Mouse (Mus musculus) lung, postnatal 25 days (tissue): Measurements from ENCODE around the gene Zswim8.

Experiments
- DNase-seq: peaks from one replicate; pipeline ENCODE4 v3.0.0; 2022; ENCODE audit warnings: low spot score

Zswim8 gene

GRCm38 (mm10) chr14:20707201-20708190 lies at the start of gene Zswim8:
Zswim8 (plus strand) TSS chr14:20707552.
- DNase-seq: peak; percentile 90

- DNase-seq: peak; percentile 70
Measured at GRCm38 (mm10) chr14:20658326-20658725, 49.0 kb upstream of the Zswim8 start.

GRCm38 (mm10) chr14:20658902-20659301 lies 48.5 kb upstream of the Zswim8 start:
- no peak for DNase-seq

GRCm38 (mm10) chr14:20659687-20660086 lies 47.7 kb upstream of the Zswim8 start:
- DNase-seq: no peak

- peak; percentile 96 for DNase-seq
Measured at GRCm38 (mm10) chr14:20660827-20661660, 46.3 kb upstream of the Zswim8 start.

- DNase-seq: no peak
Measured at GRCm38 (mm10) chr14:20661661-20662331, 45.6 kb upstream of the Zswim8 start.

- DNase-seq: no peak
Measured at GRCm38 (mm10) chr14:20662740-20663139, 44.6 kb upstream of the Zswim8 start.

GRCm38 (mm10) chr14:20663601-20664000 lies 43.8 kb upstream of the Zswim8 start:
- DNase-seq: no peak

GRCm38 (mm10) chr14:20664436-20664835 lies 42.9 kb upstream of the Zswim8 start:
- no peak for DNase-seq

GRCm38 (mm10) chr14:20667469-20667868 lies 39.9 kb upstream of the Zswim8 start:
- no peak for DNase-seq

GRCm38 (mm10) chr14:20668154-20668810 lies 39.1 kb upstream of the Zswim8 start, which contains the start of gene Synpo2l:
Synpo2l (minus strand) TSS chr14:20668354.
- no peak for DNase-seq

- no peak for DNase-seq
Measured at GRCm38 (mm10) chr14:20672990-20673389, 34.4 kb upstream of the Zswim8 start.

GRCm38 (mm10) chr14:20673735-20674063 lies 33.7 kb upstream of the Zswim8 start:
- DNase-seq: no peak

GRCm38 (mm10) chr14:20674064-20674833 lies 33.1 kb upstream of the Zswim8 start, which contains the start of gene Sec24c:
Sec24c (plus strand) TSS chr14:20674308.
- peak; percentile 98 for DNase-seq

GRCm38 (mm10) chr14:20677906-20678305 lies 29.4 kb upstream of the Zswim8 start:
- DNase-seq: no peak

GRCm38 (mm10) chr14:20681742-20682141 lies 25.6 kb upstream of the Zswim8 start:
- DNase-seq: no peak

- peak; percentile 50 for DNase-seq
Measured at GRCm38 (mm10) chr14:20682498-20682897, 24.9 kb upstream of the Zswim8 start.

GRCm38 (mm10) chr14:20686576-20686975 lies 20.8 kb upstream of the Zswim8 start:
- DNase-seq: no peak

- DNase-seq: no peak
Measured at GRCm38 (mm10) chr14:20689009-20689408, 18.3 kb upstream of the Zswim8 start.

- DNase-seq: no peak
Measured at GRCm38 (mm10) chr14:20691772-20692171, 15.6 kb upstream of the Zswim8 start.
